Mouse (Mus musculus) ES-Bruce4 (cell line): ENCODE results near the gene Tmem170b. TPM values are rescaled to one million over a fixed set of nuclear protein-coding genes. Genes with fewer than 3 reads are reported as not detected.

Source experiments
- H3K27ac ChIP-seq: 2 replicates; pipeline ENCODE4 v1.5.1; 2012; ENCODE audit warnings: low read length, inconsistent platforms; ENCODE audit not compliant: insufficient read depth
- H3K27me3 ChIP-seq: 2 replicates; pipeline ENCODE4 v1.6.1; 2012; ENCODE audit warnings: mild to moderate bottlenecking, low read length, inconsistent platforms; ENCODE audit not compliant: control insufficient read depth, poor library complexity, insufficient read depth, severe bottlenecking
- H3K36me3 ChIP-seq: 2 replicates; pipeline ENCODE4 v1.6.1; 2012; ENCODE audit warnings: inconsistent platforms, mild to moderate bottlenecking, low read length, moderate library complexity; ENCODE audit not compliant: control insufficient read depth, poor library complexity, insufficient read depth, severe bottlenecking
- H3K4me1 ChIP-seq: one replicate; pipeline ENCODE4 v1.8.1; 2011; ENCODE audit warnings: low read length; ENCODE audit not compliant: control insufficient read depth, insufficient read depth
- H3K4me3 ChIP-seq: 2 replicates; pipeline ENCODE4 v1.5.1; 2011; ENCODE audit warnings: low read depth, mild to moderate bottlenecking, low read length
- H3K9ac ChIP-seq: 2 replicates; pipeline ENCODE4 v1.6.1; 2012; ENCODE audit warnings: low read depth, mild to moderate bottlenecking, inconsistent platforms; ENCODE audit not compliant: poor library complexity, severe bottlenecking
- H3K9me3 ChIP-seq: replicated peaks from 2 replicates; pipeline ENCODE4 v1.6.1; 2012; ENCODE audit warnings: mild to moderate bottlenecking, low read length, inconsistent platforms; ENCODE audit not compliant: control insufficient read depth, poor library complexity, insufficient read depth, severe bottlenecking
- CTCF ChIP-seq: IDR thresholded peaks from one replicate; pipeline ENCODE4 v1.8.1; 2011; ENCODE audit warnings: low read depth, low read length
- EP300 ChIP-seq: IDR thresholded peaks from 2 replicates; pipeline ENCODE4 v1.6.1; 2011; ENCODE audit warnings: low read depth, low read length; ENCODE audit not compliant: insufficient read depth
- POLR2A ChIP-seq: IDR thresholded peaks from one replicate; pipeline ENCODE4 v1.8.1; 2011; ENCODE audit warnings: low read length; ENCODE audit not compliant: insufficient read depth
- polyA plus RNA-seq: library from polyadenylated mRNA; stranded (reverse); fragments of >200 nt; gene quantifications from 2 replicates; pipeline ENCODE4 v1.2.4, GENCODE M21; 2011; ENCODE audit warnings: low read depth; ENCODE audit not compliant: missing spikeins, insufficient read depth, insufficient read length

Tmem170b gene
- polyA plus RNA-seq, 1 experiment, result 9.0 TPM

DNA sequence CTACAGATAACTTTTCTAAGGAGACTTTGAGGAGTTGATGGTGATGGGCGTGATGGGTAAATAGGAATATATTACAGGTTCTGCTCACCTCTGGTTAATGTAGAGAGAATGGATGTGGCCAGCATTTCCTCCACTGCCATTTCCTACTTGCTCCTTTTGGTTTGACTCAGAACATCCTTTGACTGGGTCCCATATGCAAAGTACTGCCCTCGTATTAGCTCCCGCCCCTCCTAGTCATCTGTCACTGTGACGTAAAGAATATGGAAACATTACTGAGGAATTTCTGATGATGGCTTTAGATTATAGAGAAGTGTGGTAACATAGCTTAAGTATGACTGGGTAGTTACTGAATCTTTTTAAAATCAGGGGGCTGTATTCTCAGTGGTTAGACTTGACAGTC, 32.4 kb downstream of the Tmem170b start:
- no peaks in the 10 kb centered on the region for H3K4me1 ChIP-seq
- no peak overlapping the region for H3K9ac ChIP-seq
- TF ChIP-seq CTCF, result no peak
- TF ChIP-seq EP300, result no peak
- TF ChIP-seq POLR2A, result no peak
- H3K27ac ChIP-seq, result no peak overlapping the region
- no peaks in the 10 kb centered on the region for H3K9me3 ChIP-seq
- H3K36me3 ChIP-seq, result no peaks in the 10 kb centered on the region
- H3K27me3 ChIP-seq, result no peaks in the 10 kb centered on the region
- no peak overlapping the region for H3K4me3 ChIP-seq

DNA sequence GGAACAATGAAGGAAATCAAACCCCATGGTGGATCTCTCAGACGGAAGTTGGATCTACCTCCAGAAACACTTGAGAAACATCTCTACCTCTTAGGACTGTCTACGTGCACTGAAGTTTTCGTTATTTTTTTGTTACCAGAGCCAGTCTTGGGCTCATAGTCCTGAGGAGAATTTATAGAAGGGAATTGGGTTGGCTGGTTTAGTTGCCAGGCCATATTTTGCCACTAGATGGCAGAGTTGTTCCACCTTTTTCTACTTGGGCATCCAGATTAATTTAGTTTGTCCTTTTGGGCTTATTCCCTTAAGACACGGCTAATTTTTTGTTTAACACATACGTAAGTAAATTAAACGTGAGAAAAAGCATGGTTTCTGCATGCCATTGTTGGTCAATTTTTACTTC, 37.1 kb downstream of the Tmem170b start:
- TF ChIP-seq CTCF (no peak), EP300 (no peak), POLR2A (no peak)

DNA sequence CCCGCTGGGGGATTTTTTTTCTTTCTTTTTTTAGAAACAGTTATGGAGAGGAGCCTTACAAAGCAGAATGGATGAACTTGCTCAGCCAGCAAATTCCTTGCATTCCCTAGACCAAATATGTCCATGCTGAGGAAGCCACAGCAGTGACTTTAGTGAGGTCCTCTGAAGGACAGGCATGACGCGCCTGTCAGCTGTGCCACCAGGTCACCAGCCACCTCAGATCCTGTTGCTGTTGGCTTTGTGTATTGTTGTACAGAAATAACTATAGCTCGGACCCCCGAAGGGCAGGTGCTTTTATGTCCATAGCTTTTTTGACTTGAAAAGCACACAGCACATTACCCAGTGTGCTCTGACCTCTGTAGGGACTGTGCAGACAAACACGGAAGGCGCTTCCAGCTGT, 38.1 kb downstream of the Tmem170b start:
- no peak overlapping the region for H3K9ac ChIP-seq
- H3K9me3 ChIP-seq, result no peaks in the 10 kb centered on the region
- H3K4me3 ChIP-seq, result no peak overlapping the region
- no peaks in the 10 kb centered on the region for H3K36me3 ChIP-seq
- H3K27me3 ChIP-seq, result no peaks in the 10 kb centered on the region; the same call in 1 of the 2 replicates
- H3K27ac ChIP-seq, result no peak overlapping the region
- no peak for TF ChIP-seq EP300
- no peak for TF ChIP-seq CTCF
- no peak for TF ChIP-seq POLR2A
- no peaks in the 10 kb centered on the region for H3K4me1 ChIP-seq

More for the DNA sequence above, 37.1 kb downstream of the Tmem170b start:
- Histone ChIP-seq H3K9ac (no peak overlapping the region), H3K27ac (no peak overlapping the region), H3K27me3 (no peaks in the 10 kb centered on the region), H3K4me1 (no peaks in the 10 kb centered on the region), H3K36me3 (no peaks in the 10 kb centered on the region), H3K4me3 (no peak overlapping the region), H3K9me3 (no peaks in the 10 kb centered on the region)

DNA sequence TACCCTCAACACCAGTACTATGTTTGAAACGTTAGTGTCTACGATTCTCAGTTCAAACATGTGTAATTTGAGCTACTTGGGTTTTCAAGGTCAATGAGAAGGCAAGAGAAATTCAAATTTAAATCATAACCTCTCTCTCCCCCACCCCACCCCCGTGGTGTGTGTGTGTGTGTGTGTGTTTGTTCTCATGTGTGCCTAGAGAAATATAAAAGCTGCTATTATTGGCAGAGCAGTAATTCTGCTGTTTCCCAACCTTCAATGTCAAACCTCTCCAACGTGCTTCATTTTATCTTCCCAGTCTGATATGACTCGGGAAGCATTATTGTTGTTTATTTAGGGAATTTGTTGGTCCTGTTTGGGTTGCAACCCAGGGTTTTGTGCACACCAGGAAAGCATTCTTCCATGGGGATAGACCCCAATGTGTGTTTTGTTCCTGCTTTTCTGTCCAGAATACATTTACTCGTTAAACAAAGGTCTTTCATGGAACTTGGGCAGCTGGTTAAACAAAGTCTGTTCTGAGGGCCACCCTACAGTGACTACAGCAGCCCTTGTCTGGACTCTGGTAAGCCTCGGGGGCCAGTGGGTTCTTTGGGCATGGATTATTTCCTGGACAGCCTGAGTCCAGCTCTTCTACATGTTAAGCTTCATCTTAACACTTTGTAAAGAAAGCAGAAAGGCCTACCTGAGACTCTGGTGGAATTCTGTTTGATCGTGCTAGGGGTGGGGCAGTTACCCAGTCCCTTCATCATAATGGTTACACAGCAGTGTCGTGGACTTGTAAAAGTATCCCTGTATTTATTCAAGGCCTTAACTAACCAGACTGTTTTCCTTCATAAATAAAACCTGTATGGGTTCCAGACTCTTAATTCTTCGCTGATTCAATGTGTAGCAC, 39.1 kb downstream of the Tmem170b start:
- Histone ChIP-seq H3K27ac (no peak overlapping the region), H3K27me3 (no peaks in the 10 kb centered on the region; the same call in 1 of the 2 replicates), H3K4me1 (no peaks in the 10 kb centered on the region), H3K9ac (no peak overlapping the region), H3K36me3 (no peaks in the 10 kb centered on the region), H3K9me3 (no peaks in the 10 kb centered on the region), H3K4me3 (no peak overlapping the region)
- no peak for TF ChIP-seq EP300
- no peak for TF ChIP-seq CTCF
- no peak for TF ChIP-seq POLR2A

DNA sequence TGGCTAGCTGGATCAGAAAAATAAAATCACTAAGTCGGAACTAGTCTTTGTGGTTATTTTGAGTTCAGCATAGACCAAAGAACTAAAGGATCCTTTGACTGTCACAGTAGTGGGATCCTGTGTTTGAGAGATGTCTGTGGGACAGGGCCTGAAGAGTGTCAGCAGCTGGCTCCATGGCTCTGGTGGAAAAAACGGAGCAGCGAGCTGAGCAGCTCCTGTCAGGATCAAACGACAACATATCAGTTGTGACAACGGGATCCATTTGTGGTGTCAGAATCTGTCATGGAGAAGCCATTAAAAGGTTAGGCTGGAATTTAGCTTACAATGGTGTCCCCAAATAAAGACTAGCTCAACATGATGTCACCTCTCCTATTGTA, 39.8 kb downstream of the Tmem170b start:
- Histone ChIP-seq H3K27me3 (no peaks in the 10 kb centered on the region; the same call in 1 of the 2 replicates), H3K9me3 (no peaks in the 10 kb centered on the region), H3K36me3 (no peaks in the 10 kb centered on the region), H3K27ac (no peak overlapping the region), H3K4me1 (no peaks in the 10 kb centered on the region), H3K9ac (no peak overlapping the region), H3K4me3 (no peak overlapping the region)
- TF ChIP-seq EP300 (no peak), CTCF (no peak), POLR2A (no peak)

DNA sequence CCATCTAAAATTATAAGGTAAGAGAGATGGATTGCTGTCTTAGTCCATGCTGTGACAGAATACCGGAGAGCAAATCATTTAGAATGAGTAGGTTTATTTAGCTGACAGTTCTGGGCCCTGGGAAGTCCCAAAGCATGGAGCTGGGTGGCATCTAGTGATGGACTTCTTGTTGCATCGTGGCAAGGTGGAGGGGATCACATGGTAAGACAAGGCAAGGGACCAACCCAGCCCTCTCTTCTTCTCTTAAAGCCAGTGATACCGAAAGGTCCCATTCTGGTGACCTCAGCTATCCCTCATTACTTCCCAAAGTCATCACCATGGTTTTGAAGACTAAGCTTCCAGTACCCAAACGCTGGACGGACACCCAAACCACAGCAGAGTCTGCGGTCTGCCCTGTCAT, 42.3 kb downstream of the Tmem170b start:
- Histone ChIP-seq H3K9me3 (no peaks in the 10 kb centered on the region), H3K27me3 (no peaks in the 10 kb centered on the region; the same call in 1 of the 2 replicates), H3K9ac (no peak overlapping the region), H3K4me1 (no peaks in the 10 kb centered on the region), H3K27ac (no peak overlapping the region), H3K4me3 (no peak overlapping the region), H3K36me3 (no peaks in the 10 kb centered on the region)
- TF ChIP-seq CTCF (no peak), EP300 (no peak), POLR2A (no peak)
